Mouse (Mus musculus) mouse trophoblast stem cell (cell line): Measurements from ENCODE around the gene Tbcd.

Experiments used
- in situ Hi-C, 2 experiments: fragments of 300-500 bp; cut with MseI, MboI; formaldehyde crosslinking; loops; 2 replicates in 1 of 2; 3 replicates in 1 of 2; pipeline ENCODE4 v1.15.1; 2025

The Tbcd gene

DNA sequence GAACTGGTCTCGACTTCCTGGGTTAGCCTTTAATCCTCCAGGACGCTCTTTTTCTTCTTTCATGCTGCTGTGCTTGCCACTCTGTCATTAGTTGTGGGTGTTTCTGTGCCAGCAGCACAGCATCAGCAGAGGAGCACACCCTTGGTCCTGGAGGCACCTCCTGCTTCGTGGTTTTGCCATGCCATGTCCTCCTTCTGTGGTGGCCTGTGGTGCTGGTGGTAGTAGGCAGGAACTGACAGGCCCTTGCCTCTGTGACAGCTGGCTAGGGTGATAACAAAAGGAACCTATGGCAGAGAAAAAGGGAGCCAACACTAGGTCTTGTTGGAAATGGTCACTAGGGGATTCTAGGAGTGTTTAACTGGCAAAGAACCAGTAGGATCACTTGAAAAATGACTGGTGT, 78.0 kb downstream of the Tbcd start:
- in situ Hi-C loops: no loop called here

DNA sequence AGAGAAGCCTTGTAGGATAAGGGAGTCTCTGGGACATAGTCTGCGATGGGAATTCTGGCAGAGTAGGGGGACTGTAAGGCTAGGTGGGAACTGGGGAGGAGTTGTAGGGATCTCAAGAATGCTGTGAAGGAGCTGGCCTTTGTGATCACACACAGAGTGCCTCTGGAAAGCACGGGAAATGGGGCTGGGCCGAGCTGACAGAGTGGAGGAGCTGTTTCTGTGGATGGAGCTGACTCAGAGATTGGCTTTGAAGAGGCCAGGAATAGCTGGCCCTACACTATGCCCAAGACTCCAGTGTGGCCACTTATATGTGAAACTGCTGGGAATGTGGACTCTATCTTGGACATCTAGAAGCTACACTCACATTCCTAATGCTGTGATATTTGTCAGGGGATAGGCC, 84.8 kb downstream of the Tbcd start:
- in situ Hi-C loops: no loop called here

GRCm38 (mm10) chr11:121542471-121542870, 90.7 kb downstream of the Tbcd start:
- in situ Hi-C loops: no loop called here

- in situ Hi-C loops: no loop called here
Measured at GRCm38 (mm10) chr11:121543287-121543856, 91.6 kb downstream of the Tbcd start.

GRCm38 (mm10) chr11:121543922-121544321, 92.2 kb downstream of the Tbcd start:
- in situ Hi-C loops: no loop called here

DNA sequence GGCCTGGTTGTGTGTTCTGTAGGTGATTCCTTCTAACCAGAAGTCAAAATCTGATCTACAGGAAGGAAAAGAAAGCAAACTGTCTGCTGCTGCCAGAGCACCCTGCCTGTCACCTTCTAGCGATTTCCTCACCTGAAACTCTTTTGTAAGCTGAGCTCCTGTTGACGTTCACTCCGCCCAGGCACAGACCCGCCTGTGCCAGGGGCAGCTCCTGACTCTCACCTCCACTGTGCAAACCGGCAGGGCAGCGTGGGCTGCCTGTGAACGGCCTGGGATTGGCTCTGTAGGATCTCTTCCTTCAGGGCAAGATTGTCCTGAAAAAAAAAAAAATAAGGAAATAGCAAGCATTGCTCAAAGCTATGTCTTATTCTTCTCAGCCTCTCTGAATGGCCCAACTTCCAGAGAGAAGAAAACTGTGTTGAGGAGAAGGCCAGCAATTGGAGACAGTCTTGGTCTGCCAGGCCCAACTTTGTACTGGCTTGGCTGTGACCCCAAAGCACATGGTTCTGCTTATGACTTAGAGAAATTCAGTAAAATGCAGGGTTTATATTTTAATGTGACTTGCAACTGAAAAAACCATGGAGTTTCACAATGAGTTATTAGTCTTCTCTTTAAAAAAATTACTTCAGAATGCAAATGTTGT, 93.1 kb downstream of the Tbcd start:
- in situ Hi-C loops: no loop called here

GRCm38 (mm10) chr11:121545398-121546034, 93.8 kb downstream of the Tbcd start:
- in situ Hi-C loops: no loop called here

DNA sequence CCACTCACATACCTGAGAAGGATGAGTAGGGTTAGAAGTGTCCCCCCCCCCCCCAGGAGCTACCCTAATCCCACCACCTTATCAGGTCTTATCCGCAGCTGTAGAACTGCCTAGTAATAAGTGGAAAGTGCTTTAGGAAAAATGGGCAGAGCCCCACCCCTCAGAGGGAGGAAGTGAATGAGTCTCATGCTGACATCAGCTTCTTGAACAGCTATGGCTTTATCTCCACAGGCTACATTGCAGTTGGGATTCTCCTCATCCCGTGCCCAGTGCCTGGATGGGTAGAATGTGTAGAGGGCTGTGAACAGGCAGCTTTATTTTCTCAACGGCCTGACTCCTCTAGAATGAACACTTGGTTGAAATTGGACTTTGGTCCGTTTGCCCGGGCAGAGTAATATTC, 95.5 kb downstream of the Tbcd start:
- in situ Hi-C loops: no loop called here

- in situ Hi-C loops: no loop called here
Measured at GRCm38 (mm10) chr11:121547925-121548324, 96.2 kb downstream of the Tbcd start.

- in situ Hi-C loops: no loop called here
Measured at GRCm38 (mm10) chr11:121548996-121549842, 97.5 kb downstream of the Tbcd start.

DNA sequence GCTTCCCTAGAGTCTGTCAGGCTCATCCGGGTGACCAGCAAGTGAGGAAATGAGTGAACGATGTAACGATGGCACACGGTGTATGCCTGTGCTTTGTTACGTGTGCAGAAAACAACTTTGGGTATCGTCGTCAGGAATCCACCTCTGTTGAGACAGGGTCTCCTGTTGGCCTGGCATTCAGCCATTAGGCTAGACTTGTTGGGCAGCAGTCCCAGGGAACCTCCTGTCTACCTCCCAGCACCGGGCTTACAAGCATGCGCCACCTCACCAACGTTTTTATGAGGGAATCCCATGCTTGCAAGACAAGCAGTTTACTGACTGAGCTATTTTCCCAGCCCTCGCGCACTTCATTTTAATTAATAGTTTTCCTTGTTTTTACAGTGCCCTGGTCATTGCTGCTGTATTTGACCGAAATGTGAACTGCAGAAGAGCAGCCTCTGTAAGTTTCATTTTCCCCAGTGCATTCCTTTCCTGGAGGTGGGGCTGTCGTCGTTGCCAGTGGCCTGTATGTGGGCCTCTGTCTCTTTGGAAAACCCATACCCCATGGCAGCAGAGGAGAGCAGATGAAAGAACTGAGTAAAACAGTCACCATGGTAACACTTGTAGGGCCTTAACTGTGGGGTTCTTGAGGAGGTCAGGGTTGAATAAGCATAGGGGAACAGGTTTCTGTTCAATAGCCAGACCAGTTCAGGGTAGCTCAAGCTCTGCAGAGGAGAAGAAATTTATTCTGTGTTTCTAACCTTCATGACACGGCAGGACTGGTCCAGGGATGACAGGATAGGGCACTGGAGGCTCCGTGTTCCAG, 98.3 kb downstream of the Tbcd start:
- in situ Hi-C loops: no loop called here

- in situ Hi-C loops: no loop called here
Measured at GRCm38 (mm10) chr11:121551206-121551799, 99.6 kb downstream of the Tbcd start.

- in situ Hi-C loops: no loop called here
Measured at GRCm38 (mm10) chr11:121552167-121552566, 100.4 kb downstream of the Tbcd start.

DNA sequence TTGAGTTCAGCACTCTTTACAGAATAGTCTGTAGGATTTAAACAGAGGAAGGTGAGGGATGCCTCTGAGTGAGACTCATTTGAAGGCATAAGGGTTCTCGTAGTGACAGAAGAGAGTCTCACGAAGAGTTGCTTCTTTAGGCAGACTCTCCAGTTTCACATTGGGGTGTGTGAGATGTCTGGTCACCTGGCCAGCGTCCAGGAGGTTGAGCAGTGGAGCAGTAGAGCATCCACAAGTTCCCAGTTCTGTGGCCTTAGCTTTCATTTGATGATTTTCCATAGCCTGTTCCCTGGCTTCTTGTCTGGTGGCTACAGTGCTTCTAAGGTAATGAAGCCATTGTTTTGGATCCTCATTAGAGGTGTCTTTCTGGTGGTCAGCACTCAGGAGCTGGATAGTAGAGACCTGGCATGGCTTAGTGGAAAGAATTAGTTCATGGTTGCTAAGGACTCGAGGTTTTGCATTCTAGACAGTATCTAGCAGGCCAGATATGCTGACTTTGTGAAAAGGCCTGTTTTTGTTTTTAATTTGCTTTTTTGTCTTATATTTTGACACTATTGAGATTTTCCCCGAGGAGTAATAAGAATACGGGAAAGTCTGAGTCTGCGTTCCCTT, 101.2 kb downstream of the Tbcd start:
- in situ Hi-C loops: no loop called here

DNA sequence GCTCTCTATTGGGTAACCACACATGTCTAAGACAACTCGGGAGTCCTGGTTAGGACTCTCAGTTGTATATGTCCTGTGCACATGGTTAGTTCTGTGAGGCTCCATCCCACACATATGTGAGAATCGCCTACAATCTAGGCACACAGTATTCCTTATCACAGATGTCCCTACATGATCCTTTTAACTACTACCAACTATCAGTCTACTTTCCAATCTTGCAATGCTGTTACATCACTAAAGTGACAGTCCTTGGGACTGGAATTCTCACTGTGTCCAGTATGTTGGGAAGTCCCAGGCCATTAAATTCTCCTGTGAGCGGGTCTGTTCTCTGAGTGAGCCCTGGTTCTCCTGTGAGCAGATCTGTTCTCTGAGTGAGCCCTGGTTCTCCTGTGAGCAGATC, 101.7 kb downstream of the Tbcd start:
- in situ Hi-C loops: no loop called here

GRCm38 (mm10) chr11:121556727-121557126, 105.0 kb downstream of the Tbcd start:
- in situ Hi-C loops: no loop called here

GRCm38 (mm10) chr11:121557946-121558345, 106.2 kb downstream of the Tbcd start:
- in situ Hi-C loops: no loop called here

GRCm38 (mm10) chr11:121558522-121558921, 106.8 kb downstream of the Tbcd start:
- in situ Hi-C loops: no loop called here

DNA sequence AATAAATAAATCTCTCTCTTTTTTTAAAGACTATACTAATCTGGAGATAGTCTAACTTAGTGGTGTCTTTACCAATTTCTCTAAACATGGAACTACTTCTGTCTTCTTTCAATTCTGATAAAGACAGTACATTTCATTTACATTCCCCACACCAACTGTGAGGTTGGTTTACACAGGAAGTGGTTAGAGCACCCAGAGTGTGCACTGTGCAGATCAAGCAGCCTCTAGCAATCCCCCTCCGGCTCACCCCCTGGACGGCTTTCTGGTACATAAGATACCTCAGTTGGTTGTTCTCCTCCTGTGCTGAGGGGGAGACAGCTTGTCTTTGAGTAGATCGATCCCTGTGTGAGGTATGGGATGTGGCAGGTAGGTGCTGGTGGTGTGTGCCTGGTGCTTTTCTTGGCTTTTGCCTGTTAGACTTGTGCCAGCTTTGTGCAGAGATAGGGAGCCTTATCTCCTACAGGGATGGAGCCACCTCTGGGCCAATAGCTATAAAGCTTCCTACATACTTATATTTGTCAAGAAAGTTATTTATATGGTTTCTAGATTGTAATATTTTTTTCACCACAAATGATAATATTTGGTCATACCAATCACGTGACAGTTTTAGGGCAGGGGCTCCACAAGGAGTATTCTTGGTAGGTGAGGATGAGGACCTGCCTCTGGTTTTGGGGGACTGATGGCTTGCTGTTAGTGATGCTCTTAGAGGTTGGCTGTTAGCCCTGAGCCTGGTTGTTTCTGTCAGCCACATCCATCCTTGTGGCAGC, 108.0 kb downstream of the Tbcd start:
- in situ Hi-C loops: no loop called here

DNA sequence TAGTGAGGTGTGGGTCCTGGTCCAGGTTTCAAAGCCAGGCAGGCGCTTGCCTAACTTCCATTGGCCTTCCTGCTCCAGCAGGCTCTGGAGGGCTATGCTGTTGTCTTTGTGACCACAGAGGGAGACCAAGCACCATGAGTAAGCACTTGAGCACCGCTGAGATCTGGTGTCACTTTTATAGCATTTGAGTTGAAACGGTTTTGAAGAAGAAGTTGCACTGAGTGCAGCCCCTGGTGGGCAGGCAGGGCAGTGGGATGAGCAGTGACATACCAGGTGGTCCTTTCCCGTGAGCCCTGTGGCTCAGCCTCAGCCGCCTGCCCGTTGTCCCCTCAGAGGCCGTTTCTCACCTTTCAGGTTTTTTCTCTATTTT, 108.5 kb downstream of the Tbcd start:
- in situ Hi-C loops: no loop called here
